Mouse (Mus musculus) heart, embryonic 14.5 days (tissue): ENCODE measurements around the gene Cma1. TPM values are rescaled to one million over a fixed set of nuclear protein-coding genes. Genes with fewer than 3 reads are reported as not detected.

ENCODE experiments used
- ATAC-seq: fragments of 200-750 bp; cut with Nextera tagmentation; 2 replicates; pipeline ENCODE4 v1.8.0; 2017; ENCODE audit warnings: low read depth, moderate TSS enrichment; ENCODE audit not compliant: insufficient number of reproducible peaks, insufficient read depth, low FRiP score
- H3K27ac ChIP-seq, 2 experiments: fragments of 200-500 bp in 1 of 2; fragments of 300-500 bp in 1 of 2; sonication (generic) in 1 of 2; replicated peaks in 1 of 2; 2 replicates each; pipeline ENCODE4 v1.5.1; 2012 to 2014; ENCODE audit warnings: low read depth in 2 of 2, low read length in 2 of 2, control low read depth in 1 of 2, mild to moderate bottlenecking in 1 of 2, mixed read lengths in 1 of 2; ENCODE audit not compliant: control insufficient read depth in 1 of 2, insufficient read depth in 1 of 2
- H3K27me3 ChIP-seq: fragments of 300-500 bp; sonication (generic); 2 replicates; pipeline ENCODE4 v1.6.1; 2014; ENCODE audit warnings: mild to moderate bottlenecking, low read length, control low read depth; ENCODE audit not compliant: control insufficient read depth, insufficient read depth
- H3K36me3 ChIP-seq: fragments of 300-500 bp; sonication (generic); 2 replicates; pipeline ENCODE4 v1.6.1; 2014; ENCODE audit warnings: mild to moderate bottlenecking, control low read depth, low read length, mixed read lengths; ENCODE audit not compliant: control insufficient read depth, insufficient read depth
- H3K4me1 ChIP-seq, 2 experiments: fragments of 200-500 bp in 1 of 2; fragments of 300-500 bp in 1 of 2; sonication (generic) in 1 of 2; 2 replicates each; pipeline ENCODE4 v1.6.1; 2012 to 2014; ENCODE audit warnings: low read length in 2 of 2, control low read depth in 1 of 2, mixed read lengths in 1 of 2; ENCODE audit not compliant: control insufficient read depth in 2 of 2, insufficient read depth in 2 of 2
- H3K4me2 ChIP-seq: fragments of 300-500 bp; sonication (generic); 2 replicates; pipeline ENCODE4 v1.6.1; 2014; ENCODE audit warnings: mild to moderate bottlenecking, low read length
- H3K4me3 ChIP-seq, 2 experiments: fragments of 200-500 bp in 1 of 2; fragments of 300-500 bp in 1 of 2; sonication (generic) in 1 of 2; 2 replicates each; pipeline ENCODE4 v1.5.1; 2012 to 2014; ENCODE audit warnings: low read length in 2 of 2, mild to moderate bottlenecking in 2 of 2, control low read depth in 1 of 2, low read depth in 1 of 2, moderate library complexity in 1 of 2; ENCODE audit not compliant: control insufficient read depth in 1 of 2, insufficient read depth in 1 of 2
- H3K9ac ChIP-seq: fragments of 300-500 bp; sonication (generic); 2 replicates; pipeline ENCODE4 v1.6.1; 2014; ENCODE audit warnings: mild to moderate bottlenecking, low read length
- H3K9me3 ChIP-seq: fragments of 300-500 bp; sonication (generic); 2 replicates; pipeline ENCODE4 v1.6.1; 2016; ENCODE audit warnings: low read length, control low read depth; ENCODE audit not compliant: control insufficient read depth
- WGBS: fragments of 180-500 bp; shearing (Covaris S2); extraction: QIAGEN DNeasy Blood & Tissue Kit; methylation state at CpG from one replicate; pipeline ENCODE4 v1.1.7; 2014; 5-methylcytosine and 5-hydroxymethylcytosine counted together
- polyA plus RNA-seq: library from polyadenylated mRNA; unstranded; fragments of >200 nt; fragmentation: Nextera tagmentation; extraction: Ambion mirVana; gene quantifications from 2 replicates; pipeline ENCODE4 v1.2.1, GENCODE M21; 2014

Gene Cma1
- polyA plus RNA-seq, 1 experiment from 2014 or later = 2.6 TPM

DNA sequence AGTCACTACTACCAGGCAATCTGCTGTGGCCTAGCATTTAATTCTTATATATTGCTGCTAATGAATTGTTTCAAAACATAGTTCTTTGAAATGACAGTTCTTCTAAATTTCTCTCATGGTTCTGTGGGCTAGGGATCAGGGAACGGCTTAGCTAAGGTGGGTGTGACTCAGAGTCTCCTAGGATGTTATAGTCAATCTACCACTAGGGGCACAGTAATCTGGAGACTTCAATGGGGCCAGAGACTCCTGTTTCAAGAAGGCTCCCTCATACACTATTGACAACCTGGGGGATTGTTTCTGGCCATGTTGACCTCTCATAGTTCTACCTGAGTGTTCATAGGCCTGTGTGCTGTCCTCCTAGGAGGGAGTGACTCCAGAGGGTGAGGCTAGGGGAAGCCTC is 39.0 kb downstream of the Cma1 start:
- Histone ChIP-seq H3K4me3 (no peak overlapping the region), H3K9ac (no peak overlapping the region), H3K36me3 (no peaks in the 10 kb centered on the region), H3K9me3 (no peaks in the 10 kb centered on the region), H3K27me3 (no peaks in the 10 kb centered on the region), H3K4me1 (peaks cover 4% of the 10 kb centered on the region in 2 experiments; a peak in 3 of 4 replicates), H3K4me2 (no peak overlapping the region), H3K27ac (no peak overlapping the region)
- ATAC-seq = no peak
- 7% methylated on average over 1 of the region's 1 CpGs for WGBS

- no peak for ATAC-seq
- Histone ChIP-seq H3K4me3 (peak overlapping the region; percentile 45 to 48), H3K9ac (peak overlapping the region; percentile 75), H3K4me2 (peak overlapping the region; percentile 71), H3K27ac (peak overlapping the region in 1 of 2 experiments; percentile 51; a peak in 1 of 4 replicates), H3K36me3 (peaks cover 28% of the 10 kb centered on the region), H3K9me3 (no peaks in the 10 kb centered on the region), H3K27me3 (no peaks in the 10 kb centered on the region), H3K4me1 (peaks cover 6 to 11% of the 10 kb centered on the region in 2 experiments; a peak in 3 of 4 replicates)
- WGBS = 6% methylated on average over 12 of the region's 12 CpGs
Measured at GRCm38 (mm10) chr14:55900414-55900755, 44.1 kb downstream of the Cma1 start.

- Histone ChIP-seq H3K27ac (peak within 1 kb of the TSS; percentile 31 to 51), H3K9ac (peak within 1 kb of the TSS; percentile 75), H3K4me3 (peak within 1 kb of the TSS; percentile 45 to 48), H3K36me3 (peaks cover 33% of the 10 kb centered on the region), H3K4me2 (peak within 1 kb of the TSS; percentile 71), H3K27me3 (no peaks in the 10 kb centered on the region), H3K4me1 (peaks cover 6 to 11% of the 10 kb centered on the region in 2 experiments; a peak in 3 of 4 replicates), H3K9me3 (no peaks in the 10 kb centered on the region)
- 2% methylated on average over 39 of the region's 39 CpGs for WGBS
- peak; percentile 87 for ATAC-seq
Measured at GRCm38 (mm10) chr14:55899701-55900413, 44.6 kb downstream of the Cma1 start, which contains the start of gene Sdr39u1. Gene Sdr39u1 (minus strand): TSS chr14:55900293.

- Histone ChIP-seq H3K4me1 (peaks cover 6 to 11% of the 10 kb centered on the region in 2 experiments; a peak in 3 of 4 replicates), H3K9ac (0 out of 2 replicates have a peak overlapping the region, but pooled peaks have one; percentile 75), H3K4me3 (no peak overlapping the region), H3K4me2 (peak overlapping the region; percentile 71), H3K27ac (no peak overlapping the region), H3K27me3 (no peaks in the 10 kb centered on the region), H3K9me3 (no peaks in the 10 kb centered on the region), H3K36me3 (peaks cover 42% of the 10 kb centered on the region)
- 92% methylated on average over 7 of the region's 7 CpGs for WGBS
- ATAC-seq = no peak
Measured at GRCm38 (mm10) chr14:55898947-55899346, 45.5 kb downstream of the Cma1 start.

DNA sequence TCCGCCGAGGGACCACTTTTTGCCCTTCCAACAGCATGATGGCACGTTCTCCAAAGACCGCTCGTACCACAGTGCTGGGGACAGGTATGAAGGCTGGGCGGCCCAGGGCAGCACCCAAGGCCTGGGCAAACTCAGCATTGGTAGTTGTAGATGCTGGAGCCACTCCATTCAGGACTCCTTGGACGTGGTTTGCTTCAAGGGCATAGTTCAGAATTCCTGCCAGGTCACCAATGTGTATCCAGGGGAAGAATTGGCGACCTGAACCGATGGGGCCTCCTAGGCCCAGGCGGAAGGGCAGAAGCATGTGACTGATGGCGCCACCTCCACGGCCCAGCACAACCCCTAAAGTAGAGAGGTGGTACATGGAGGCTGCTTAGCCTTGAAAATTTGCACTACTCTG is 46.8 kb downstream of the Cma1 start:
- H3K4me2 ChIP-seq = no peak overlapping the region
- peaks cover 6 to 11% of the 10 kb centered on the region in 2 experiments; a peak in 3 of 4 replicates for H3K4me1 ChIP-seq
- peaks cover 52% of the 10 kb centered on the region for H3K36me3 ChIP-seq
- no peak for ATAC-seq
- H3K27me3 ChIP-seq = no peaks in the 10 kb centered on the region
- no peak overlapping the region for H3K4me3 ChIP-seq
- no peak overlapping the region for H3K27ac ChIP-seq
- 90% methylated on average over 12 of the region's 12 CpGs for WGBS
- no peaks in the 10 kb centered on the region for H3K9me3 ChIP-seq
- no peak overlapping the region for H3K9ac ChIP-seq

Other genes with a start within 250 kb of the Cma1 start
- 0.13 and 0.14 TPM in 2 replicates for gene Tgm1, start 230.7 kb downstream of the Cma1 start, polyA plus RNA-seq
- gene Rabggta, start 222.4 kb downstream of the Cma1 start, polyA plus RNA-seq = 20.1 and 20.5 TPM in 2 replicates
- gene Dhrs1, start 199.0 kb downstream of the Cma1 start, polyA plus RNA-seq = 59.8 and 70.6 TPM in 2 replicates
- gene Nop9, start 199.0 kb downstream of the Cma1 start, polyA plus RNA-seq = 21.3 and 25.2 TPM in 2 replicates
- gene Cideb, start 186.2 kb downstream of the Cma1 start, polyA plus RNA-seq = 1.5 and 1.6 TPM in 2 replicates
- 0.24 and 0.27 TPM in 2 replicates for gene Ltb4r2, start 183.2 kb downstream of the Cma1 start, polyA plus RNA-seq
- 0.28 and 0.62 TPM in 2 replicates for gene Ltb4r1, start 178.7 kb downstream of the Cma1 start, polyA plus RNA-seq
- gene Adcy4, start 160.6 kb downstream of the Cma1 start, polyA plus RNA-seq = 14.8 and 17.7 TPM in 2 replicates
- 13.6 and 16.1 TPM in 2 replicates for gene Ripk3, start 155.8 kb downstream of the Cma1 start, polyA plus RNA-seq
- 7.6 and 11.0 TPM in 2 replicates for gene Nfatc4, start 121.5 kb downstream of the Cma1 start, polyA plus RNA-seq
- 11.0 and 12.4 TPM in 2 replicates for gene Nynrin, start 90.7 kb downstream of the Cma1 start, polyA plus RNA-seq
- gene Cbln3, start 60.3 kb downstream of the Cma1 start, polyA plus RNA-seq = 0.24 and 0.61 TPM in 2 replicates
- 5.7 and 6.1 TPM in 2 replicates for gene Khnyn, start 59.7 kb downstream of the Cma1 start, polyA plus RNA-seq
- gene Sdr39u1, start 44.4 kb downstream of the Cma1 start, polyA plus RNA-seq = 51.6 and 52.1 TPM in 2 replicates
- not detected in 2 replicates for gene Cma2, start 6.3 kb upstream of the Cma1 start, polyA plus RNA-seq
- not detected in 2 replicates for gene Mcpt1, start 73.3 kb upstream of the Cma1 start, polyA plus RNA-seq
- not detected in 2 replicates for gene Mcpt9, start 85.8 kb upstream of the Cma1 start, polyA plus RNA-seq
- not detected in 2 replicates for gene Mcpt2, start 97.4 kb upstream of the Cma1 start, polyA plus RNA-seq
- 0.49 and 0.90 TPM in 2 replicates for gene Mcpt4, start 117.6 kb upstream of the Cma1 start, polyA plus RNA-seq
- 0.42 and 0.50 TPM in 2 replicates for gene Mcpt8, start 140.6 kb upstream of the Cma1 start, polyA plus RNA-seq
- 0.40 and 0.41 TPM in 2 replicates for gene Ctsg, start 157.9 kb upstream of the Cma1 start, polyA plus RNA-seq
- gene Gzme, start 175.9 kb upstream of the Cma1 start, polyA plus RNA-seq = not detected in 2 replicates
- gene Gzmd, start 187.9 kb upstream of the Cma1 start, polyA plus RNA-seq = not detected in 2 replicates
- not detected in 2 replicates for gene Gzmg, start 214.9 kb upstream of the Cma1 start, polyA plus RNA-seq
- not detected in 2 replicates for gene Gzmn, start 229.9 kb upstream of the Cma1 start, polyA plus RNA-seq